Comparison of ENCODE assay signal across 8 mouse cellular contexts in the genomic region with DNA sequence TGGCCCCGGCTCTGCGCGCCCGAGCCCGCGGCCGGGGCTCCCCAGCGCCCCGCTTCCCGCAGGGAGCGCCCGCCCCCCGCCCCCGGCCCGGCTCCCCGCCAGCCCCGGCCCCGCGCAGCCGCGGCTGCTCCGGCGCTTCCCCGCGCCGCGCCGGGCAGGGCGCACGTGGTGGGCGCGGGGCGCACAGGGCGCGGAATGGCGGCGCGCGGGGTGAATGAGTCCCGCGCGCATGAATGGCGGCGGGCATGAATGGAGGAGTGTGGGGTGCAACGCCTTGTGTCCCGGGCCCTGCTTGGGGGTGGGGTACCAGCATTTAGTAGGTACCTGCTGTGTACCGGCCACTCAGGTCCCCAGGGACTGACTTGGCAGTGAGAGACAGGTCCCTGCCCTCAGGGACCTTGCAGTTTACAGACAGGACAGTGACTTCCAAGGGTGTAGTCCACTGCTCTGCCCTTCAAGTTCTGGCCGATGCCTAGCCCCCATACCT. TPM values are rescaled to one million over a fixed set of nuclear protein-coding genes. Genes with fewer than 3 reads are reported as not detected.
A peak's percentile ranks its signal among the peaks of the same experiment; 100 is the strongest.
DNase-seq lines count a peak whose midpoint lies in the region; ATAC-seq and TF ChIP-seq lines count a peak whose summit lies in the region.

A gene (minus strand): TSS at position 51 of the 487 bp plus-strand sequence.

- intact Hi-C loops in left cerebral cortex, adult 2 months (cut with DNase I), result loop anchor here (5.0 to 10.0 kb wide), 2 partner anchors 324 to 477 kb away; no protein-coding TSS in a partner anchor

- peak; percentile 79 for ATAC-seq in forebrain, postnatal 0 days
- ATAC-seq in limb, embryonic 14.5 days (ENCODE audit: low FRiP score, low read depth), result peak; percentile 66

- H3K4me2 ChIP-seq in forebrain, postnatal 0 days (ENCODE audit: low read depth), result peak within 1 kb of the TSS; percentile 90
- H3K4me2 ChIP-seq in limb, embryonic 14.5 days (replicated peaks; ENCODE audit: low read depth, low read length, severe bottlenecking), result peak within 1 kb of the TSS; percentile 89

- no peaks in the 10 kb centered on the region for H3K4me1 ChIP-seq in bone marrow macrophage, adult 2 months (ENCODE audit: control insufficient read depth, insufficient read depth, low read length)
- H3K4me1 ChIP-seq in forebrain, postnatal 0 days (ENCODE audit: insufficient read depth), result peaks cover 9% of the 10 kb centered on the region; the same call in 1 of the 2 replicates
- H3K4me1 ChIP-seq in limb, embryonic 14.5 days (ENCODE audit: control insufficient read depth, insufficient read depth, low read length), result peaks cover 8% of the 10 kb centered on the region; the same call in 1 of the 2 replicates

- H3K9ac ChIP-seq in forebrain, postnatal 0 days, result peak within 1 kb of the TSS; percentile 76
- peak within 1 kb of the TSS; percentile 75 for H3K9ac ChIP-seq in limb, embryonic 14.5 days (ENCODE audit: low read depth, low read length, severe bottlenecking)

- peak in 1 of 2 experiments; percentile 20 for DNase-seq in left cerebral cortex, adult 2 months (ENCODE audit: extremely low spot score in 1 of 2, low spot score in 2 of 2)
- DNase-seq in left cerebral cortex, adult 11 months (ENCODE audit: low spot score), result no peak
- peak; percentile 62 for DNase-seq in forebrain, postnatal 0 days
- no peak for DNase-seq in limb, embryonic 14.5 days (ENCODE audit: low spot score)
- DNase-seq in splenic B cell, adult 2 months (ENCODE audit: low read depth, low spot score), result peak; percentile 36
- DNase-seq in ovary, postnatal 36 days (ENCODE audit: low spot score), result no peak
- no peak for DNase-seq in frontal cortex, postnatal 10 days (ENCODE audit: low spot score in 2 of 2)

- TF ChIP-seq POLR2A in bone marrow macrophage, adult 2 months (IDR thresholded peaks at IDR 0.05; ENCODE audit: borderline replicate concordance, low read depth, low read length), result no peak
- no peak for TF ChIP-seq POLR2A in limb, embryonic 14.5 days (IDR thresholded peaks at IDR 0.05; ENCODE audit: borderline replicate concordance, extremely low read depth, insufficient read depth, insufficient read length)

- no peaks in the 10 kb centered on the region for H3K36me3 ChIP-seq in forebrain, postnatal 0 days (ENCODE audit: insufficient read depth)
- H3K36me3 ChIP-seq in limb, embryonic 14.5 days (ENCODE audit: control insufficient read depth, insufficient read depth, low read length), result no peaks in the 10 kb centered on the region
- no peaks in the 10 kb centered on the region for H3K36me3 ChIP-seq in splenic B cell, adult 2 months (ENCODE audit: control insufficient read depth, insufficient read depth, low read length, poor library complexity, severe bottlenecking)

- TF ChIP-seq CTCF in left cerebral cortex, adult 2 months (IDR thresholded peaks at IDR 0.05), result no peak
- TF ChIP-seq CTCF in bone marrow macrophage, adult 2 months (IDR thresholded peaks at IDR 0.05; ENCODE audit: low read depth, low read length), result no peak
- no peak for TF ChIP-seq CTCF in forebrain, postnatal 0 days (IDR thresholded peaks at IDR 0.05; ENCODE audit: low read depth)

- H3K4me3 ChIP-seq in left cerebral cortex, adult 2 months, result peak within 1 kb of the TSS; percentile 72
- peak within 1 kb of the TSS; percentile 34 for H3K4me3 ChIP-seq in bone marrow macrophage, adult 2 months (ENCODE audit: insufficient read depth, low read length)
- H3K4me3 ChIP-seq in forebrain, postnatal 0 days (ENCODE audit: low read depth, low read length), result peak within 1 kb of the TSS; percentile 71
- peak within 1 kb of the TSS; percentile 56 for H3K4me3 ChIP-seq in limb, embryonic 14.5 days (replicated peaks; ENCODE audit: low read length)

- H3K27ac ChIP-seq in left cerebral cortex, adult 2 months, result peak within 1 kb of the TSS; percentile 76
- H3K27ac ChIP-seq in bone marrow macrophage, adult 2 months (ENCODE audit: insufficient read depth, low read depth, low read length), result no peak within 1 kb of the TSS
- peak within 1 kb of the TSS; percentile 69 for H3K27ac ChIP-seq in forebrain, postnatal 0 days (ENCODE audit: low read depth, low read length)
- peak within 1 kb of the TSS; percentile 55; the same call in 1 of the 2 replicates for H3K27ac ChIP-seq in limb, embryonic 14.5 days (replicated peaks; ENCODE audit: low read depth, low read length)

- no peaks in the 10 kb centered on the region for H3K27me3 ChIP-seq in forebrain, postnatal 0 days (ENCODE audit: insufficient read depth, low read length)
- no peaks in the 10 kb centered on the region for H3K27me3 ChIP-seq in limb, embryonic 14.5 days (ENCODE audit: control insufficient read depth, insufficient read depth, low read length)
- no peaks in the 10 kb centered on the region for H3K27me3 ChIP-seq in splenic B cell, adult 2 months (ENCODE audit: control insufficient read depth, insufficient read depth, low read length, poor library complexity, severe bottlenecking)

- H3K9me3 ChIP-seq in forebrain, postnatal 0 days (ENCODE audit: low read length), result no peaks in the 10 kb centered on the region
- no peaks in the 10 kb centered on the region for H3K9me3 ChIP-seq in limb, embryonic 14.5 days (ENCODE audit: control insufficient read depth, low read length)

- 5% methylated on average over 40 of the region's 48 CpGs for WGBS in forebrain, postnatal 0 days
- WGBS in limb, embryonic 14.5 days, result 1% methylated on average over 32 of the region's 48 CpGs

RNA-seq across cellular contexts. Expression of the gene that starts here (rescaled TPM):
- total RNA-seq in left cerebral cortex, adult 2 months (2021), result 100 to 1,000 TPM; 148 to 157 TPM
- not detected in 2 replicates for polyA plus RNA-seq in bone marrow macrophage, adult 2 months (2012; ENCODE audit: insufficient read depth, insufficient read length, missing spikeins)
- 50.2 and 61.2 TPM in 2 replicates for total RNA-seq in forebrain, postnatal 0 days (2014; rRNA removed)
- 20.8 and 25.9 TPM in 2 replicates for polyA plus RNA-seq in forebrain, postnatal 0 days (2015; fragmentation: Nextera tagmentation; extraction: Ambion mirVana)
- 45.0 and 50.4 TPM in 2 replicates for polyA plus RNA-seq in limb, embryonic 14.5 days (2012; rRNA removed)
- polyA plus RNA-seq in limb, embryonic 14.5 days (2014; fragmentation: Nextera tagmentation; extraction: Ambion mirVana), result 16.5 and 17.6 TPM in 2 replicates

Comparison
In these comparisons a context has a peak if more than half of its experiments do, and no peak if none do; other contexts are left out.
1. RNA of the gene that starts here (polyA plus RNA-seq): 16.5 to 50.4 TPM in limb, embryonic 14.5 days and 20.8 to 25.9 TPM in forebrain, postnatal 0 days; not detected in bone marrow macrophage, adult 2 months; every median in the first group is over 10 times any median in the second.
2. DNase-seq: peak in forebrain, postnatal 0 days (single experiment) and splenic B cell, adult 2 months (single experiment); none in left cerebral cortex, adult 11 months (single experiment), limb, embryonic 14.5 days (single experiment), ovary, postnatal 36 days (single experiment) and frontal cortex, postnatal 10 days (0 of 2).
3. Peak in every context shown above with its lines, with median percentiles within 50 percentile points of each other: H3K4me3 ChIP-seq.